Mouse (Mus musculus) MEL (cell line): ENCODE data around the gene Mybpc3. TPM values are rescaled to one million over a fixed set of nuclear protein-coding genes. Genes with fewer than 3 reads are reported as not detected.

ENCODE experiments used
- DNase-seq: peaks from one replicate; pipeline ENCODE4 v3.0.0; 2011; ENCODE audit warnings: low read depth, low spot score
- H3K27ac ChIP-seq: 2 replicates; pipeline ENCODE4 v1.5.1; 2012; ENCODE audit warnings: low read depth, mild to moderate bottlenecking, control low read depth, low read length, moderate library complexity; ENCODE audit not compliant: control insufficient read depth
- H3K27me3 ChIP-seq, 2 experiments: fragments of 150-350 bp in 1 of 2; sonication (generic) in 1 of 2; 2 replicates each; pipeline ENCODE4 v1.6.1; 2012; ENCODE audit warnings: low read length in 2 of 2, mild to moderate bottlenecking in 2 of 2, improper control_type of control experiment in 1 of 2, moderate library complexity in 1 of 2; ENCODE audit not compliant: insufficient read depth in 2 of 2, control insufficient read depth in 1 of 2
- H3K36me3 ChIP-seq, 2 experiments: 2 replicates each; pipeline ENCODE4 v1.6.1; 2012 to 2014; ENCODE audit warnings: low read length in 2 of 2, improper control_type of control experiment in 1 of 2, inconsistent platforms in 1 of 2, mild to moderate bottlenecking in 1 of 2; ENCODE audit not compliant: insufficient read depth in 2 of 2, control insufficient read depth in 1 of 2
- H3K4me1 ChIP-seq, 2 experiments: fragments of 150-350 bp in 1 of 2; sonication (generic) in 1 of 2; 2 replicates each; pipeline ENCODE4 v1.6.1; 2012; ENCODE audit warnings: low read length in 2 of 2, improper control_type of control experiment in 1 of 2, mild to moderate bottlenecking in 1 of 2; ENCODE audit not compliant: insufficient read depth in 2 of 2, control insufficient read depth in 1 of 2
- H3K4me3 ChIP-seq, 2 experiments: fragments of 150-350 bp in 1 of 2; sonication (generic) in 1 of 2; 2 replicates each; pipeline ENCODE4 v1.5.1; 2012; ENCODE audit warnings: low read depth in 2 of 2, low read length in 2 of 2, mild to moderate bottlenecking in 2 of 2, moderate library complexity in 2 of 2, control low read depth in 1 of 2, improper control_type of control experiment in 1 of 2; ENCODE audit not compliant: control insufficient read depth in 1 of 2, insufficient read depth in 1 of 2
- H3K79me2 ChIP-seq: 2 replicates; pipeline ENCODE4 v1.6.1; 2012; ENCODE audit warnings: mild to moderate bottlenecking, low read length, moderate library complexity; ENCODE audit not compliant: control insufficient read depth, poor library complexity, insufficient read depth
- H3K9ac ChIP-seq: 2 replicates; pipeline ENCODE4 v1.6.1; 2012; ENCODE audit warnings: low read depth, mild to moderate bottlenecking, control low read depth, low read length, moderate library complexity; ENCODE audit not compliant: control insufficient read depth, poor library complexity, severe bottlenecking
- H3K9me3 ChIP-seq: fragments of 150-350 bp; sonication (generic); replicated peaks from 2 replicates; pipeline ENCODE4 v1.6.1; 2012; ENCODE audit warnings: mild to moderate bottlenecking, low read length, improper control_type of control experiment, moderate library complexity; ENCODE audit not compliant: insufficient read depth
- BHLHE40 ChIP-seq: IDR thresholded peaks from 2 replicates; pipeline ENCODE4 v1.6.1; 2012; ENCODE audit warnings: low read depth, mild to moderate bottlenecking, inconsistent platforms, low read length, improper control_type of control experiment, borderline replicate concordance
- CHD1 ChIP-seq: IDR thresholded peaks from 2 replicates; pipeline ENCODE4 v1.6.1; 2012; ENCODE audit warnings: low read depth, mild to moderate bottlenecking, inconsistent platforms, low read length, improper control_type of control experiment
- CTCF ChIP-seq, 3 experiments: IDR thresholded peaks in 2 of 3; conservative IDR thresholded peaks in 1 of 3; 2 replicates each; pipeline ENCODE4 v1.5.1; 2011 to 2012; ENCODE audit warnings: low read length in 3 of 3, low read depth in 2 of 3, mild to moderate bottlenecking in 2 of 3, improper control_type of control experiment in 1 of 3, inconsistent platforms in 1 of 3, mixed read lengths in 1 of 3, moderate library complexity in 1 of 3; ENCODE audit not compliant: control insufficient read depth in 1 of 3, insufficient read depth in 1 of 3, poor library complexity in 1 of 3, severe bottlenecking in 1 of 3
- E2F4 ChIP-seq: IDR thresholded peaks from 2 replicates; pipeline ENCODE4 v1.6.1; 2011; ENCODE audit warnings: low read depth, low read length, improper control_type of control experiment, borderline replicate concordance
- ELF1 ChIP-seq: IDR thresholded peaks from 2 replicates; pipeline ENCODE4 v1.6.1; 2014; ENCODE audit warnings: low read depth, mild to moderate bottlenecking, inconsistent platforms, low read length, improper control_type of control experiment, moderate library complexity
- EP300 ChIP-seq, 2 experiments: IDR thresholded peaks; 2 replicates each; pipeline ENCODE4 v1.6.1; 2011; ENCODE audit warnings: improper control_type of control experiment in 2 of 2, low read length in 2 of 2, low read depth in 1 of 2, mild to moderate bottlenecking in 1 of 2
- ETS1 ChIP-seq: IDR thresholded peaks from 2 replicates; pipeline ENCODE4 v1.6.1; 2012; ENCODE audit warnings: low read depth, mild to moderate bottlenecking, inconsistent platforms, low read length, improper control_type of control experiment, moderate library complexity
- GABPA ChIP-seq: IDR thresholded peaks from 2 replicates; pipeline ENCODE4 v1.6.1; 2012; ENCODE audit warnings: low read depth, mild to moderate bottlenecking, inconsistent platforms, low read length, improper control_type of control experiment, moderate library complexity
- GATA1 ChIP-seq: IDR thresholded peaks from 2 replicates; pipeline ENCODE4 v1.6.1; 2011; ENCODE audit warnings: low read depth, low read length, improper control_type of control experiment
- HCFC1 ChIP-seq: IDR thresholded peaks from 2 replicates; pipeline ENCODE4 v1.6.1; 2012; ENCODE audit warnings: low read depth, mild to moderate bottlenecking, inconsistent platforms, low read length, improper control_type of control experiment, moderate library complexity
- JUND ChIP-seq: IDR thresholded peaks from 2 replicates; pipeline ENCODE4 v1.6.1; 2011; ENCODE audit warnings: low read depth, mild to moderate bottlenecking, improper control_type of control experiment, low read length
- KAT2A ChIP-seq: conservative IDR thresholded peaks from 2 replicates; pipeline ENCODE4 v1.6.1; 2012; ENCODE audit warnings: low read depth, low read length, improper control_type of control experiment, inconsistent platforms
- MAFK ChIP-seq: IDR thresholded peaks from 2 replicates; pipeline ENCODE4 v1.6.1; 2011; ENCODE audit warnings: low read depth, mild to moderate bottlenecking, low read length, improper control_type of control experiment, borderline replicate concordance
- MAX ChIP-seq: IDR thresholded peaks from 2 replicates; pipeline ENCODE4 v1.6.1; 2011; ENCODE audit warnings: low read length, improper control_type of control experiment
- MAZ ChIP-seq: IDR thresholded peaks from 2 replicates; pipeline ENCODE4 v1.6.1; 2012; ENCODE audit warnings: low read depth, mild to moderate bottlenecking, inconsistent platforms, low read length, improper control_type of control experiment
- MEF2A ChIP-seq: IDR thresholded peaks from 2 replicates; pipeline ENCODE4 v1.6.1; 2014; ENCODE audit warnings: low read depth, mild to moderate bottlenecking, inconsistent platforms, low read length, improper control_type of control experiment; ENCODE audit not compliant: poor library complexity, insufficient replicate concordance, severe bottlenecking; ENCODE audit errors: extremely low read depth
- MXI1 ChIP-seq: IDR thresholded peaks from 2 replicates; pipeline ENCODE4 v1.6.1; 2011; ENCODE audit warnings: mild to moderate bottlenecking, low read depth, low read length, improper control_type of control experiment
- MYB ChIP-seq: IDR thresholded peaks from 2 replicates; pipeline ENCODE4 v1.6.1; 2011; ENCODE audit warnings: mild to moderate bottlenecking, low read depth, low read length, improper control_type of control experiment
- MYC ChIP-seq: IDR thresholded peaks from 2 replicates; pipeline ENCODE4 v1.6.1; 2011; ENCODE audit warnings: low read depth, mild to moderate bottlenecking, low read length, improper control_type of control experiment, moderate library complexity
- NELFE ChIP-seq: IDR thresholded peaks from 2 replicates; pipeline ENCODE4 v1.6.1; 2011; ENCODE audit warnings: low read depth, low read length, improper control_type of control experiment
- NRF1 ChIP-seq: IDR thresholded peaks from 2 replicates; pipeline ENCODE4 v1.6.1; 2014; ENCODE audit warnings: low read depth, mild to moderate bottlenecking, inconsistent platforms, low read length, improper control_type of control experiment, moderate library complexity; ENCODE audit not compliant: poor library complexity, insufficient read depth, severe bottlenecking
- POLR2A ChIP-seq, 2 experiments: IDR thresholded peaks; 2 replicates each; pipeline ENCODE4 v1.6.1; 2011 to 2012; ENCODE audit warnings: low read length in 2 of 2, mild to moderate bottlenecking in 2 of 2, control low read depth in 1 of 2, improper control_type of control experiment in 1 of 2, low read depth in 1 of 2, moderate library complexity in 1 of 2; ENCODE audit not compliant: control insufficient read depth in 1 of 2, insufficient read depth in 1 of 2, poor library complexity in 1 of 2
- POLR2AphosphoS2 ChIP-seq: IDR thresholded peaks from 2 replicates; pipeline ENCODE4 v1.6.1; 2011; ENCODE audit warnings: low read length, improper control_type of control experiment
- POLR2AphosphoS5 ChIP-seq: IDR thresholded peaks from 2 replicates; pipeline ENCODE4 v1.6.1; 2012; ENCODE audit warnings: low read depth, borderline replicate concordance, mild to moderate bottlenecking, inconsistent platforms, low read length, moderate library complexity, mixed read lengths
- RAD21 ChIP-seq: IDR thresholded peaks from 2 replicates; pipeline ENCODE4 v1.6.1; 2011; ENCODE audit warnings: mild to moderate bottlenecking, low read depth, low read length, improper control_type of control experiment
- RCOR1 ChIP-seq: IDR thresholded peaks from 2 replicates; pipeline ENCODE4 v1.6.1; 2012; ENCODE audit warnings: low read depth, mild to moderate bottlenecking, inconsistent platforms, low read length, improper control_type of control experiment
- SMC3 ChIP-seq: IDR thresholded peaks from 2 replicates; pipeline ENCODE4 v1.6.1; 2011; ENCODE audit warnings: low read depth, low read length, improper control_type of control experiment
- TAL1 ChIP-seq: IDR thresholded peaks from 2 replicates; pipeline ENCODE4 v1.6.1; 2012; ENCODE audit warnings: mild to moderate bottlenecking, inconsistent platforms, low read length, moderate library complexity, mixed read lengths
- TBP ChIP-seq: IDR thresholded peaks from 2 replicates; pipeline ENCODE4 v1.8.0; 2011; ENCODE audit warnings: low read depth, low read length, improper control_type of control experiment
- TCF12 ChIP-seq: IDR thresholded peaks from 2 replicates; pipeline ENCODE4 v1.6.1; 2014; ENCODE audit warnings: low read depth, mild to moderate bottlenecking, inconsistent platforms, low read length, improper control_type of control experiment, moderate library complexity
- UBTF ChIP-seq: IDR thresholded peaks from 2 replicates; pipeline ENCODE4 v1.6.1; 2012; ENCODE audit warnings: low read depth, mild to moderate bottlenecking, inconsistent platforms, low read length, improper control_type of control experiment, moderate library complexity, borderline replicate concordance; ENCODE audit not compliant: insufficient read depth
- USF1 ChIP-seq: IDR thresholded peaks from 2 replicates; pipeline ENCODE4 v1.6.1; 2014; ENCODE audit warnings: low read depth, mild to moderate bottlenecking, inconsistent platforms, low read length, improper control_type of control experiment, moderate library complexity
- USF2 ChIP-seq, 2 experiments: IDR thresholded peaks; 2 replicates each; pipeline ENCODE4 v1.6.1; 2011 to 2012; ENCODE audit warnings: improper control_type of control experiment in 2 of 2, low read length in 2 of 2, borderline replicate concordance in 1 of 2, inconsistent platforms in 1 of 2, low read depth in 1 of 2, mild to moderate bottlenecking in 1 of 2; ENCODE audit not compliant: insufficient read depth in 1 of 2
- ZC3H11A ChIP-seq: IDR thresholded peaks from 2 replicates; pipeline ENCODE4 v1.6.1; 2012; ENCODE audit warnings: low read depth, mild to moderate bottlenecking, inconsistent platforms, low read length, improper control_type of control experiment
- ZKSCAN1 ChIP-seq: IDR thresholded peaks from 2 replicates; pipeline ENCODE4 v1.6.1; 2012; ENCODE audit warnings: low read depth, mild to moderate bottlenecking, inconsistent platforms, low read length, improper control_type of control experiment, moderate library complexity
- ZMIZ1 ChIP-seq: IDR thresholded peaks from 2 replicates; pipeline ENCODE4 v1.6.1; 2012; ENCODE audit warnings: low read depth, mild to moderate bottlenecking, inconsistent platforms, low read length, improper control_type of control experiment, moderate library complexity
- ZNF384 ChIP-seq: IDR thresholded peaks from 2 replicates; pipeline ENCODE4 v1.6.1; 2012; ENCODE audit warnings: low read depth, mild to moderate bottlenecking, inconsistent platforms, low read length, improper control_type of control experiment
- polyA plus RNA-seq, 2 experiments: library from polyadenylated mRNA; stranded (reverse) in 1 of 2; unstranded in 1 of 2; fragments of >175 nt in 1 of 2; fragments of >200 nt in 1 of 2; gene quantifications; 2 replicates each; pipeline versions ENCODE4 v1.2.1 to v1.2.4; 2012; ENCODE audit warnings: low replicate concordance in 2 of 2, low read depth in 1 of 2; ENCODE audit not compliant: insufficient read length in 2 of 2, insufficient read depth in 1 of 2, missing spikeins in 1 of 2
- total RNA-seq: library from RNA; depleted of rRNA; stranded (reverse); fragments of 300-350 nt; gene quantifications from 2 replicates; pipeline ENCODE4 v1.2.3, GENCODE M21; 2012

Mybpc3 gene
- total and polyA plus RNA-seq, 3 experiments: 0.19 to 0.50 TPM; not detected in 1

- peaks cover 15 to 37% of the 10 kb centered on the region in 2 experiments for H3K4me1 ChIP-seq
- peak overlapping the region; percentile 77 for H3K27ac ChIP-seq
- DNase-seq: peak; percentile 86
- H3K4me3 ChIP-seq: no peak overlapping the region
- H3K9ac ChIP-seq: no peak overlapping the region
- H3K79me2 ChIP-seq: no peaks in the 10 kb centered on the region
- no peaks in the 10 kb centered on the region for H3K9me3 ChIP-seq
- H3K27me3 ChIP-seq: no peaks in the 10 kb centered on the region
- peaks cover 3 to 47% of the 10 kb centered on the region in 2 experiments; a peak in 3 of 4 replicates for H3K36me3 ChIP-seq
- TF ChIP-seq POLR2AphosphoS5 (no peak), MYC (peak; percentile 59; the same call in 1 of the 2 replicates), BHLHE40 (peak; percentile 62; the same call in 1 of the 2 replicates), MYB (no peak), RAD21 (no peak), USF2 (IDR thresholded peaks at IDR 0.05; ENCODE audit: borderline replicate concordance in 1 of 2, insufficient read depth in 1 of 2, low read depth in 1 of 2, low read length in 2 of 2) (no peak), GABPA (no peak), NELFE (no peak), MEF2A (no peak), TCF12 (peak; percentile 91), MAFK (peak; percentile 90; the same call in 1 of the 2 replicates), TBP (no peak), HCFC1 (peak; percentile 31; the same call in 1 of the 2 replicates), EP300 (IDR thresholded peaks at IDR 0.05; ENCODE audit: low read depth in 1 of 2, low read length in 2 of 2) (peak; percentile 81 to 93), ZC3H11A (0 out of 2 replicates have a peak, but pooled peaks have one; percentile 17), ELF1 (no peak), RCOR1 (peak; percentile 99), CHD1 (no peak), ETS1 (peak; percentile 91), E2F4 (no peak), MAX (peak; percentile 76), UBTF (no peak), KAT2A (no peak), ZMIZ1 (no peak), SMC3 (0 out of 2 replicates have a peak, but pooled peaks have one; percentile 1), ZNF384 (no peak), TAL1 (peak; percentile 30; the same call in 1 of the 2 replicates), POLR2A (IDR thresholded peaks at IDR 0.05; ENCODE audit: control insufficient read depth in 1 of 2, insufficient read depth in 1 of 2, low read depth in 1 of 2, low read length in 2 of 2, poor library complexity in 1 of 2) (no peak), GATA1 (peak; percentile 95), MAZ (no peak), USF1 (peak; percentile 17; the same call in 1 of the 2 replicates), CTCF (IDR thresholded peaks at IDR 0.05 in 2 of 3, conservative IDR thresholded peaks at IDR 0.05 in 1 of 3; ENCODE audit: control insufficient read depth in 1 of 3, insufficient read depth in 1 of 3, low read depth in 2 of 3, low read length in 3 of 3, poor library complexity in 1 of 3, severe bottlenecking in 1 of 3) (no peak), MXI1 (peak; percentile 93), NRF1 (peak; percentile 79), JUND (0 out of 2 replicates have a peak, but pooled peaks have one; percentile 25), POLR2AphosphoS2 (peak; percentile 60; the same call in 1 of the 2 replicates), ZKSCAN1 (no peak)
Measured at GRCm38 (mm10) chr2:91164991-91165390, 47.0 kb downstream of the Mybpc3 start.
